Mouse (Mus musculus) left cerebral cortex, postnatal 14 days (tissue): ENCODE measurements around the gene Tmprss11b. TPM values are rescaled to one million over a fixed set of nuclear protein-coding genes. Genes with fewer than 3 reads are reported as not detected.
A peak's percentile ranks its signal among the peaks of the same experiment; 100 is the strongest.

Experiments
- DNase-seq, 2 experiments: peaks; one replicate each; pipeline ENCODE4 v3.0.0; 2021 to 2022; ENCODE audit warnings: low spot score in 2 of 2, mixed read lengths in 1 of 2
- intact Hi-C: fragments of 180-260 bp; cut with DNase I; formaldehyde crosslinking; loops from one replicate; pipeline ENCODE4 v1.15.1; 2025
- long read RNA-seq, 2 experiments: library from polyadenylated mRNA; stranded (forward); transcript quantifications; one replicate each; pipeline ENCODE4 v2.0.0; 2021
- total RNA-seq, 2 experiments: library from RNA; stranded (reverse); gene quantifications; 2 replicates each; pipeline ENCODE4 v1.2.3; 2021

Gene Tmprss11b
- not detected for total RNA-seq
- long read RNA-seq, experiment 1 = 0 reads
- long read RNA-seq, experiment 2 = 0 reads

GRCm38 (mm10) chr5:86676262-86676661 lies at the start of gene Tmprss11b:
TSS of gene Tmprss11b (minus strand) at chr5:86676362.
- no peak for DNase-seq
- intact Hi-C loops = no loop called here

GRCm38 (mm10) chr5:86725021-86725420 lies 48.9 kb upstream of the Tmprss11b start:
- intact Hi-C loops = no loop called here

GRCm38 (mm10) chr5:86722820-86723460 lies 46.8 kb upstream of the Tmprss11b start:
- intact Hi-C loops = no loop called here
- no peak for DNase-seq

More at GRCm38 (mm10) chr5:86725021-86725420, 48.9 kb upstream of the Tmprss11b start:
- DNase-seq = no peak

- DNase-seq = no peak
Observed at GRCm38 (mm10) chr5:86714967-86715366, 38.8 kb upstream of the Tmprss11b start.

GRCm38 (mm10) chr5:86704923-86705322 lies 28.8 kb upstream of the Tmprss11b start:
- intact Hi-C loops = no loop called here
- no peak for DNase-seq

More at GRCm38 (mm10) chr5:86714967-86715366, 38.8 kb upstream of the Tmprss11b start:
- intact Hi-C loops = no loop called here

- intact Hi-C loops = loop anchor here (5.0 to 10.0 kb wide), 2 partner anchors 202 to 330 kb away; no protein-coding TSS in a partner anchor
- DNase-seq = peak; percentile 64 to 83
Observed at GRCm38 (mm10) chr5:86684667-86685066, 8.5 kb upstream of the Tmprss11b start.

- peak; percentile 55 to 75 for DNase-seq
- intact Hi-C loops = loop anchor here (2.0 to 10.0 kb wide), 3 partner anchors 166 to 454 kb away; partner anchors contain the start of gene Gnrhr
Observed at GRCm38 (mm10) chr5:86649185-86649584, 27.0 kb downstream of the Tmprss11b start.

GRCm38 (mm10) chr5:86640795-86641194 lies 35.4 kb downstream of the Tmprss11b start:
- intact Hi-C loops = loop anchor here (10.0 kb wide), 2 partner anchors 206 to 446 kb away; partner anchors contain the start of gene Gnrhr
- DNase-seq = no peak

GRCm38 (mm10) chr5:86632324-86632723 lies 43.8 kb downstream of the Tmprss11b start, which contains the start of gene Tmprss11f:
TSS of gene Tmprss11f (minus strand) at chr5:86632424.
- no peak for DNase-seq

GRCm38 (mm10) chr5:86630700-86631099 lies 45.5 kb downstream of the Tmprss11b start:
- no peak for DNase-seq
- intact Hi-C loops = no loop called here

More at GRCm38 (mm10) chr5:86632324-86632723, 43.8 kb downstream of the Tmprss11b start, which contains the start of gene Tmprss11f:
- intact Hi-C loops = no loop called here

GRCm38 (mm10) chr5:86621778-86622177 lies 54.4 kb downstream of the Tmprss11b start:
- DNase-seq = no peak

More at GRCm38 (mm10) chr5:86621778-86622177, 54.4 kb downstream of the Tmprss11b start:
- intact Hi-C loops = no loop called here

Other genes starting within 250 kb of the Tmprss11b start
- gene Tmprss11a, start 207.4 kb downstream of the Tmprss11b start, total RNA-seq = not detected
- not detected for gene Tmprss11g, start 157.8 kb downstream of the Tmprss11b start, total RNA-seq
- gene Tmprss11f, start 43.9 kb downstream of the Tmprss11b start, total RNA-seq = not detected
- not detected for gene Tmprss11e, start 69.5 kb upstream of the Tmprss11b start, total RNA-seq
- gene Ythdc1, start 127.9 kb upstream of the Tmprss11b start, total RNA-seq = 10 to 100 TPM; 53.9 to 54.4 TPM
- not detected for gene Ugt2b34, start 230.6 kb upstream of the Tmprss11b start, total RNA-seq